Mouse (Mus musculus) neural tube, embryonic 12.5 days (tissue): ENCODE data around the gene Lef1. TPM values are rescaled to one million over a fixed set of nuclear protein-coding genes. Genes with fewer than 3 reads are reported as not detected.
A peak's percentile ranks its signal among the peaks of the same experiment; 100 is the strongest.

ENCODE experiments used
- ATAC-seq: fragments of 200-750 bp; cut with Nextera tagmentation; 2 replicates; pipeline ENCODE4 v1.8.0; 2017; ENCODE audit warnings: low read depth, mild to moderate bottlenecking, moderate TSS enrichment, moderate library complexity; ENCODE audit not compliant: low FRiP score
- H3K27ac ChIP-seq: fragments of 300-500 bp; sonication (generic); 2 replicates; pipeline ENCODE4 v1.5.1; 2016
- H3K27me3 ChIP-seq: fragments of 300-500 bp; sonication (generic); replicated peaks from 2 replicates; pipeline ENCODE4 v1.6.1; 2016; ENCODE audit warnings: mild to moderate bottlenecking
- H3K36me3 ChIP-seq: fragments of 300-500 bp; sonication (generic); 2 replicates; pipeline ENCODE4 v1.6.1; 2016; ENCODE audit warnings: mild to moderate bottlenecking
- H3K4me1 ChIP-seq: fragments of 300-500 bp; sonication (generic); 2 replicates; pipeline ENCODE4 v1.6.1; 2016
- H3K4me2 ChIP-seq: fragments of 300-500 bp; sonication (generic); replicated peaks from 2 replicates; pipeline ENCODE4 v1.6.1; 2016; ENCODE audit warnings: mild to moderate bottlenecking
- H3K4me3 ChIP-seq: fragments of 300-500 bp; sonication (generic); 2 replicates; pipeline ENCODE4 v1.5.1; 2016
- H3K9ac ChIP-seq: fragments of 300-500 bp; sonication (generic); 2 replicates; pipeline ENCODE4 v1.6.1; 2016; ENCODE audit warnings: mild to moderate bottlenecking
- H3K9me3 ChIP-seq: fragments of 300-500 bp; sonication (generic); 2 replicates; pipeline ENCODE4 v1.6.1; 2016; ENCODE audit warnings: mild to moderate bottlenecking
- WGBS: fragments of 180-500 bp; shearing (Covaris S2); methylation state at CpG from one replicate; pipeline ENCODE4 v1.1.7; 2016; 5-methylcytosine and 5-hydroxymethylcytosine counted together
- polyA plus RNA-seq: library from polyadenylated mRNA; unstranded; fragments of >200 nt; fragmentation: Nextera tagmentation; extraction: Ambion mirVana; gene quantifications from 2 replicates; pipeline ENCODE4 v1.2.1, GENCODE M21; 2016

The Lef1 gene
- polyA plus RNA-seq, 1 experiment from 2014 or later, result 16.3 TPM

DNA sequence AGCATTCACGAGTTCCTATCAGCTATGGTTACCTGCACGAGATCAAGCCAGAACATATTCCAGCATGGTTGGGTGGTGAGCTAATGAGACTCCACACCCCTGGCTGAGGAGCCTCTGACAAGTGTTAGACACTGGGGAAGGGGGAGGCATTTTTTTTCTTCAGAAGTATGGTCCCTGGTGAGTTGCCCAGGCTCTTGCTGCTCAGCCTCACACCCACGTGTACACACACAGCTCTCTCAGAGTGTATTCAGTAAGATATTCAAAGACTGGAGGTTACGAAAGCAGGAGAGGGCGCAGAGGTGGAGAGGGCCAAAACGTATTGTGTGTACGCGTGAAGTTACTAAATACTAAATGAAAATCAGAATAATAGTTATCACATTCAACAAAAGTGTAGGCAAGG lies 155.2 kb downstream of the Lef1 start:
- Histone ChIP-seq H3K9ac (no peak overlapping the region), H3K4me3 (no peak overlapping the region), H3K27ac (no peak overlapping the region), H3K4me2 (no peak overlapping the region), H3K27me3 (no peaks in the 10 kb centered on the region), H3K4me1 (peaks cover 3% of the 10 kb centered on the region; the same call in 1 of the 2 replicates), H3K36me3 (no peaks in the 10 kb centered on the region), H3K9me3 (no peaks in the 10 kb centered on the region; the same call in 1 of the 2 replicates)
- ATAC-seq, result no peak
- 89% methylated on average over 8 of the region's 8 CpGs for WGBS

GRCm38 (mm10) chr3:131266366-131267050 lies 156.2 kb downstream of the Lef1 start:
- Histone ChIP-seq H3K27me3 (no peaks in the 10 kb centered on the region), H3K36me3 (no peaks in the 10 kb centered on the region), H3K4me2 (no peak overlapping the region), H3K4me3 (no peak overlapping the region), H3K4me1 (peaks cover 10% of the 10 kb centered on the region; the same call in 1 of the 2 replicates), H3K27ac (no peak overlapping the region), H3K9ac (no peak overlapping the region), H3K9me3 (no peaks in the 10 kb centered on the region)
- no peak for ATAC-seq
- 86% methylated on average over 3 of the region's 3 CpGs for WGBS

DNA sequence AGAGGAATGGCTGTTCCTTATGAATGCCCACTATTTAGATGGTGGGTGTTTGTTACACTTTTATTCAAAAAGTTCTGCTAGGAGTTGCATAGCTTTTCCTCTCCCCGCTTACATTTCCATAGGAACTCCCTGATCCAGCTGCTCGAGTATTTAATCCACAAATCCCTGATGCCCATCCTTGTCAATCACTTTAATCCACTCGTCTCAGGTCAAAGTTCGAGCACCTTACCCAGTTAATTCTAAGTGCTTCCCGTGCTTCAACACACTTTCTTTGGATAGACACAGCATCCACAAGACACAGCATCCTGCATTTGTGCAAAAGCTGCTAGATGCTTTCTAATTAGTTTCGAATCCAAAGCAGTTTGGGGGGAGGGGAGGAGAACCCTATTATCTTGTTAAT lies 160.1 kb downstream of the Lef1 start:
- Histone ChIP-seq H3K27me3 (no peaks in the 10 kb centered on the region), H3K36me3 (no peaks in the 10 kb centered on the region), H3K4me3 (no peak overlapping the region), H3K27ac (no peak overlapping the region), H3K4me1 (peaks cover 10% of the 10 kb centered on the region; the same call in 1 of the 2 replicates), H3K4me2 (peak overlapping the region; percentile 83), H3K9ac (no peak overlapping the region), H3K9me3 (no peaks in the 10 kb centered on the region)
- ATAC-seq, result no peak
- 64% methylated on average over 6 of the region's 6 CpGs for WGBS

DNA sequence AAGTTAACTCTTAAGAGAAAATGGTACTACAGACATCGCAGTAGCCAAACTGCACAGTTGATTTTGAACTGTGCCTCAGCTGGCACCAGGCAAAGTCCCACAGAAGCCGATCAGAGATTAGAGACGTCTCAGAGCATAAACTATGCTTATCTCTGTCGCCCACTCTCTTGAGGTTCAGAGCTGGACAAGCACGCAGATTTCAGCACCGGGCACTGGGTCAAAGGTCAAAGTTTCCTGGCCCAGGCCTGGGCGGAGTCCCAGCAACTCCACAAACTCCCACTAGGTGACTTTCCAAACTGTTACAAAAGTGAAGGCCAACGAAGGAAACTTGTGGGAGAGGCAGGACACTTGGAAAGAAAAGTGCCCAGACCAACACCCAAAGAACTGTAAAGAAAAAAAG lies 160.9 kb downstream of the Lef1 start:
- peak overlapping the region; percentile 50; the same call in 1 of the 2 replicates for H3K9ac ChIP-seq
- peak overlapping the region; percentile 49 for H3K4me3 ChIP-seq
- 14% methylated on average over 8 of the region's 8 CpGs for WGBS
- H3K4me2 ChIP-seq, result peak overlapping the region; percentile 83
- no peak overlapping the region for H3K27ac ChIP-seq
- H3K4me1 ChIP-seq, result peaks cover 10% of the 10 kb centered on the region; the same call in 1 of the 2 replicates
- H3K27me3 ChIP-seq, result no peaks in the 10 kb centered on the region
- H3K9me3 ChIP-seq, result no peaks in the 10 kb centered on the region
- ATAC-seq, result peak; percentile 62
- no peaks in the 10 kb centered on the region for H3K36me3 ChIP-seq

- Histone ChIP-seq H3K27me3 (no peaks in the 10 kb centered on the region), H3K4me1 (peaks cover 10% of the 10 kb centered on the region; the same call in 1 of the 2 replicates), H3K36me3 (no peaks in the 10 kb centered on the region), H3K27ac (no peak within 1 kb of the TSS), H3K9ac (peak within 1 kb of the TSS; percentile 50), H3K4me3 (peak within 1 kb of the TSS; percentile 49), H3K4me2 (peak within 1 kb of the TSS; percentile 83), H3K9me3 (no peaks in the 10 kb centered on the region)
- peak; percentile 93 for ATAC-seq
- under 1% methylated on average over 54 of the region's 54 CpGs for WGBS
These were observed 161.5 kb downstream of the Lef1 start, which contains the start of gene Hadh for GRCm38 (mm10) chr3:131271559-131272373. TSS of gene Hadh (minus strand) at chr3:131272101.

DNA sequence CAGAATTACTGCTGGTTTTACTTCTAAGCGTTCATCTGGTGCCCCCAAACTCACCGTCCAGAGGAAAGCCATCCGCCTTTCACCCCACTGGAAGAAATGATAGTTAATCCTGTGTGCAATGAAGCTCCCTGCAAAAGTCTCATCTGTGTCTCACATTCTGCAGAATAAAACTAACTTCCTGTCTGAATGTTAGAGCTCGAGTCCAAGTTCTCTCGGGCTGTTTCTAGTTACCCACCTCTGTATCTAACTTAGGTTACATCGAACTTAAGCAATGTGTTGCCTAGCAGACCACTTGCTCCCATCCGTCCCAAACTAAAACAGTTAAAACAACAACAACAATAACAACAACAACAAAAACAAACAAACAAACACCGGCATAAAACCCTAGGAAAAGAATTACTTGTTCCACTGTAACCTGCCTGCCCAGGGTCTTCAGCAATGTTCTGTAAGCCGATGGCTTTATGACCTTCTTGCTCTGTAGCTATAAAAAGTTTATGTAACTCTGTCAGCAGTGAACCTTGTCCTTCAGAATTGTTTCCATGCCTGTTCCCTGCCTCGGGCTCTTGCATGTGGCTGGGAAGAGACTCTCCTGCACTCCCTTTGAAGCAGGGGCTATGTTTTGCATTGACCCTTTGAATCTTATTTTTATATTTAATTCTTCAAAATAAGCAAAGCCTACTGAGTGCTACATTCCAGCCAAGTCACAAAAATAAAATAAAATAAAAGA lies 162.3 kb downstream of the Lef1 start:
- Histone ChIP-seq H3K27ac (no peak overlapping the region), H3K4me3 (peak overlapping the region; percentile 49), H3K4me2 (peak overlapping the region; percentile 83), H3K9me3 (no peaks in the 10 kb centered on the region), H3K9ac (no peak overlapping the region), H3K36me3 (no peaks in the 10 kb centered on the region), H3K27me3 (no peaks in the 10 kb centered on the region), H3K4me1 (peaks cover 10% of the 10 kb centered on the region; the same call in 1 of the 2 replicates)
- 57% methylated on average over 10 of the region's 10 CpGs for WGBS
- ATAC-seq, result no peak

Other genes with a start within 250 kb of the Lef1 start
- 41.5 and 48.2 TPM in 2 replicates for gene Hadh, start 161.6 kb downstream of the Lef1 start, polyA plus RNA-seq
- 4.0 and 4.3 TPM in 2 replicates for gene Cyp2u1, start 192.8 kb downstream of the Lef1 start, polyA plus RNA-seq